23 mouse cellular contexts compared by ENCODE assay signal in genomic region chr6:99281433-99281832, GRCm38 (mm10).
A peak's percentile ranks its signal among the peaks of the same experiment; 100 is the strongest.
DNase-seq lines count a peak whose midpoint lies in the region; ATAC-seq and TF ChIP-seq lines count a peak whose summit lies in the region.
"Had no signal": no experiment of that assay in that cellular context is flagged by ENCODE, and none has a peak within 500 bp of the region (broad histone marks: within the 10 kb centered on the region; RNA-seq: fewer than 3 reads in every experiment).

No protein-coding gene starts in this region.

- H3K27me3 ChIP-seq in CH12.LX (replicated peaks), result no peaks in the 10 kb centered on the region
- H3K27me3 ChIP-seq in splenic B cell, adult 2 months (ENCODE audit: control insufficient read depth, insufficient read depth, low read length, poor library complexity, severe bottlenecking), result no peaks in the 10 kb centered on the region
- H3K27me3 ChIP-seq in forebrain, embryonic 14.5 days (replicated peaks; ENCODE audit: control insufficient read depth, insufficient read depth, low read length), result no peaks in the 10 kb centered on the region
- H3K27me3 ChIP-seq: Patski had no signal

- no peak overlapping the region for H3K9ac ChIP-seq in CH12.LX (ENCODE audit: insufficient read depth, low read depth)
- no peak overlapping the region for H3K9ac ChIP-seq in forebrain, embryonic 14.5 days (ENCODE audit: low read length)

- peak; percentile 30 for ATAC-seq in inflammation-experienced regulatory T-cells, adult 6 months
- no peak for ATAC-seq in forebrain, embryonic 14.5 days
- ATAC-seq: activated CD4-positive, CD25-positive, alpha-beta regulatory T cell, adult 4 months; CD4-positive, CD25-positive, alpha-beta regulatory T cell, adult 4 months; Patski had no signal

- H3K27ac ChIP-seq in CH12.LX (ENCODE audit: insufficient read depth, low read depth), result no peak overlapping the region
- no peak overlapping the region for H3K27ac ChIP-seq in forebrain, embryonic 14.5 days (ENCODE audit: low read depth, low read length)

- no peak for TF ChIP-seq POLR2A in CH12.LX (IDR thresholded peaks at IDR 0.05; ENCODE audit: low read depth, low read length)

- no peak; the same call in 1 of the 2 replicates for TF ChIP-seq RAD21 in CH12.LX (IDR thresholded peaks at IDR 0.05; ENCODE audit: low read depth, low read length)

- no peak for TF ChIP-seq CTCF in CH12.LX (conservative IDR thresholded peaks at IDR 0.05 in 1 of 2, IDR thresholded peaks at IDR 0.05 in 1 of 2; ENCODE audit: low read depth in 2 of 2, low read length in 2 of 2)

- H3K36me3 ChIP-seq in CH12.LX (replicated peaks in 1 of 2; ENCODE audit: control insufficient read depth in 1 of 2, insufficient read depth in 1 of 2, low read length in 1 of 2), result no peaks in the 10 kb centered on the region
- H3K36me3 ChIP-seq in splenic B cell, adult 2 months (ENCODE audit: control insufficient read depth, insufficient read depth, low read length, poor library complexity, severe bottlenecking), result no peaks in the 10 kb centered on the region
- no peaks in the 10 kb centered on the region for H3K36me3 ChIP-seq in forebrain, embryonic 14.5 days (ENCODE audit: control insufficient read depth, insufficient read depth, low read length)

- no peak overlapping the region for H3K4me3 ChIP-seq in CH12.LX (replicated peaks in 1 of 3; ENCODE audit: low read depth in 2 of 3, low read length in 2 of 3, poor library complexity in 1 of 3)
- no peak overlapping the region for H3K4me3 ChIP-seq in forebrain, embryonic 14.5 days (ENCODE audit: low read depth, low read length)

- TF ChIP-seq EP300 in CH12.LX (IDR thresholded peaks at IDR 0.05; ENCODE audit: low read length), result peak; percentile 71

- dilution Hi-C loops in CH12.LX (cut with MboI; ENCODE audit: extremely low pct_ligation_motif_present, extremely low pct_unique_long_range_greater_than_20kb, low sequenced_read_pairs), result no loop called here

- H3K79me2 ChIP-seq in CH12.LX (replicated peaks; ENCODE audit: control insufficient read depth, extremely low read depth, insufficient read depth, poor library complexity, severe bottlenecking), result no peaks in the 10 kb centered on the region

- no peaks in the 10 kb centered on the region for H3K9me3 ChIP-seq in CH12.LX (replicated peaks; ENCODE audit: low read length)
- no peaks in the 10 kb centered on the region for H3K9me3 ChIP-seq in forebrain, embryonic 14.5 days (replicated peaks; ENCODE audit: control insufficient read depth, low read length)
- H3K9me3 ChIP-seq: G1E had no signal

- peak; percentile 71 for DNase-seq in A20 (ENCODE audit: low read depth, low spot score)
- DNase-seq in CH12.LX (ENCODE audit: extremely low read depth), result peak; percentile 48
- DNase-seq in splenic B cell, adult 2 months (ENCODE audit: low read depth, low spot score), result peak; percentile 61
- DNase-seq in forebrain, embryonic 14.5 days (ENCODE audit: low spot score), result no peak
- DNase-seq in right cerebral cortex, postnatal 4 days, result no peak
- no peak for DNase-seq in adrenal gland, adult 8-10 months
- DNase-seq in layer of hippocampus, adult 11-12 months (ENCODE audit: low spot score), result no peak
- DNase-seq: adrenal gland, adult 2 months; adrenal gland, postnatal 10 days; adrenal gland, postnatal 14 days; adrenal gland, postnatal 25 days; adrenal gland, postnatal 36 days; B cell, adult 2 months; cerebellum, adult 11 months; cerebellum, adult 11-12 months; cerebellum, adult 18-20 months; cerebellum, adult 2 months; cerebellum, adult 8-10 months had no signal

- peaks cover 38 to 58% of the 10 kb centered on the region in 2 experiments for H3K4me1 ChIP-seq in CH12.LX (ENCODE audit: control insufficient read depth in 1 of 2, insufficient read depth in 2 of 2)
- no peaks in the 10 kb centered on the region for H3K4me1 ChIP-seq in forebrain, embryonic 14.5 days (ENCODE audit: control insufficient read depth, insufficient read depth, low read length)

- in situ Hi-C loops in CH12.LX (cut with MboI; ENCODE audit: low pct_ligation_motif_present, low pct_unique_long_range_greater_than_20kb, low sequenced_read_pairs), result no loop called here

- 97% methylated on average over 9 of the region's 9 CpGs for WGBS in forebrain, embryonic 14.5 days

- peak overlapping the region; percentile 37 for H3K4me2 ChIP-seq in CH12.LX (ENCODE audit: insufficient read depth, low read depth, poor library complexity, severe bottlenecking)
- H3K4me2 ChIP-seq in forebrain, embryonic 14.5 days (ENCODE audit: low read length), result no peak overlapping the region

TF ChIP-seq in CH12.LX, 34 proteins besides CTCF, POLR2A, EP300 and RAD21:
- TF ChIP-seq CHD1 (IDR thresholded peaks at IDR 0.05; ENCODE audit: low read depth, low read length) (no peak), HCFC1 (IDR thresholded peaks at IDR 0.05; ENCODE audit: low read depth, low read length) (no peak), TCF12 (IDR thresholded peaks at IDR 0.05; ENCODE audit: low read depth, low read length) (0 out of 2 replicates have a peak, but pooled peaks have one; percentile 25), RCOR1 (conservative IDR thresholded peaks at IDR 0.05; ENCODE audit: low read depth, low read length) (no peak), E2F4 (IDR thresholded peaks at IDR 0.05; ENCODE audit: insufficient replicate concordance, low read depth, low read length) (no peak), CHD2 (IDR thresholded peaks at IDR 0.05; ENCODE audit: low read length) (no peak), ZNF384 (IDR thresholded peaks at IDR 0.05; ENCODE audit: low read depth, low read length) (no peak), SMC3 (IDR thresholded peaks at IDR 0.05; ENCODE audit: low read depth, low read length) (no peak), MYC (IDR thresholded peaks at IDR 0.05; ENCODE audit: low read depth, low read length) (no peak), MAZ (IDR thresholded peaks at IDR 0.05; ENCODE audit: low read depth, low read length) (no peak), SIN3A (IDR thresholded peaks at IDR 0.05; ENCODE audit: low read length) (no peak), ZMIZ1 (IDR thresholded peaks at IDR 0.05; ENCODE audit: low read depth, low read length) (no peak), GABPA (IDR thresholded peaks at IDR 0.05; ENCODE audit: insufficient replicate concordance, low read depth, low read length) (no peak), JUND (conservative IDR thresholded peaks at IDR 0.05; ENCODE audit: low read depth, low read length) (peak; percentile 67), USF1 (IDR thresholded peaks at IDR 0.05; ENCODE audit: low read depth, low read length) (no peak), POLR2AphosphoS2 (IDR thresholded peaks at IDR 0.05; ENCODE audit: low read depth, low read length) (no peak), JUN (IDR thresholded peaks at IDR 0.05; ENCODE audit: insufficient read depth, low read depth, low read length) (peak; percentile 48; the same call in 1 of the 2 replicates), IRF4 (IDR thresholded peaks at IDR 0.05; ENCODE audit: low read depth, low read length) (peak; percentile 86), NRF1 (IDR thresholded peaks at IDR 0.05; ENCODE audit: low read depth, low read length) (no peak), USF2 (conservative IDR thresholded peaks at IDR 0.05; ENCODE audit: low read depth, low read length) (no peak), NELFE (IDR thresholded peaks at IDR 0.05; ENCODE audit: low read depth, low read length) (no peak), KAT2A (IDR thresholded peaks at IDR 0.05; ENCODE audit: insufficient replicate concordance, low read length) (no peak), TBP (conservative IDR thresholded peaks at IDR 0.05; ENCODE audit: low read depth, low read length) (no peak), ZKSCAN1 (IDR thresholded peaks at IDR 0.05; ENCODE audit: borderline replicate concordance, low read depth, low read length) (no peak), ZC3H11A (IDR thresholded peaks at IDR 0.05; ENCODE audit: low read depth, low read length) (no peak), PAX5 (IDR thresholded peaks at IDR 0.05; ENCODE audit: low read length) (no peak), ELF1 (IDR thresholded peaks at IDR 0.05; ENCODE audit: low read depth, low read length) (no peak), MAX (IDR thresholded peaks at IDR 0.05; ENCODE audit: low read length) (no peak), BHLHE40 (IDR thresholded peaks at IDR 0.05; ENCODE audit: low read depth, low read length) (peak; percentile 96), MEF2A (IDR thresholded peaks at IDR 0.05; ENCODE audit: borderline replicate concordance, low read depth, low read length) (peak; percentile 92), MAFK (IDR thresholded peaks at IDR 0.05; ENCODE audit: insufficient replicate concordance, low read length) (no peak), MXI1 (IDR thresholded peaks at IDR 0.05; ENCODE audit: low read depth, low read length) (no peak), UBTF (IDR thresholded peaks at IDR 0.05; ENCODE audit: low read depth, low read length) (no peak), ETS1 (conservative IDR thresholded peaks at IDR 0.05; ENCODE audit: low read depth, low read length) (peak; percentile 83)
TF ChIP-seq in CH12.LX: peak in this region for 7.

Comparison
In these comparisons a context has a peak if more than half of its experiments do, and no peak if none do; other contexts are left out.
1. DNase-seq: peak in A20 (single experiment), CH12.LX (single experiment) and splenic B cell, adult 2 months (single experiment); none in forebrain, embryonic 14.5 days (single experiment), right cerebral cortex, postnatal 4 days (single experiment), adrenal gland, adult 8-10 months (single experiment) and layer of hippocampus, adult 11-12 months (single experiment).